Mouse (Mus musculus) MEL (cell line): ENCODE results near the gene Vdr. TPM values are rescaled to one million over a fixed set of nuclear protein-coding genes. Genes with fewer than 3 reads are reported as not detected.
A peak's percentile ranks its signal among the peaks of the same experiment; 100 is the strongest.

ENCODE experiments used
- DNase-seq: peaks from one replicate; pipeline ENCODE4 v3.0.0; 2011; ENCODE audit warnings: low read depth, low spot score
- H3K27ac ChIP-seq: 2 replicates; pipeline ENCODE4 v1.5.1; 2012; ENCODE audit warnings: low read depth, mild to moderate bottlenecking, control low read depth, low read length, moderate library complexity; ENCODE audit not compliant: control insufficient read depth
- H3K27me3 ChIP-seq, 2 experiments: fragments of 150-350 bp in 1 of 2; sonication (generic) in 1 of 2; 2 replicates each; pipeline ENCODE4 v1.6.1; 2012; ENCODE audit warnings: low read length in 2 of 2, mild to moderate bottlenecking in 2 of 2, improper control_type of control experiment in 1 of 2, moderate library complexity in 1 of 2; ENCODE audit not compliant: insufficient read depth in 2 of 2, control insufficient read depth in 1 of 2
- H3K36me3 ChIP-seq, 2 experiments: 2 replicates each; pipeline ENCODE4 v1.6.1; 2012 to 2014; ENCODE audit warnings: low read length in 2 of 2, improper control_type of control experiment in 1 of 2, inconsistent platforms in 1 of 2, mild to moderate bottlenecking in 1 of 2; ENCODE audit not compliant: insufficient read depth in 2 of 2, control insufficient read depth in 1 of 2
- H3K4me1 ChIP-seq, 2 experiments: fragments of 150-350 bp in 1 of 2; sonication (generic) in 1 of 2; 2 replicates each; pipeline ENCODE4 v1.6.1; 2012; ENCODE audit warnings: low read length in 2 of 2, improper control_type of control experiment in 1 of 2, mild to moderate bottlenecking in 1 of 2; ENCODE audit not compliant: insufficient read depth in 2 of 2, control insufficient read depth in 1 of 2
- H3K4me3 ChIP-seq, 2 experiments: fragments of 150-350 bp in 1 of 2; sonication (generic) in 1 of 2; 2 replicates each; pipeline ENCODE4 v1.5.1; 2012; ENCODE audit warnings: low read depth in 2 of 2, low read length in 2 of 2, mild to moderate bottlenecking in 2 of 2, moderate library complexity in 2 of 2, control low read depth in 1 of 2, improper control_type of control experiment in 1 of 2; ENCODE audit not compliant: control insufficient read depth in 1 of 2, insufficient read depth in 1 of 2
- H3K79me2 ChIP-seq: 2 replicates; pipeline ENCODE4 v1.6.1; 2012; ENCODE audit warnings: mild to moderate bottlenecking, low read length, moderate library complexity; ENCODE audit not compliant: control insufficient read depth, poor library complexity, insufficient read depth
- H3K9ac ChIP-seq: 2 replicates; pipeline ENCODE4 v1.6.1; 2012; ENCODE audit warnings: low read depth, mild to moderate bottlenecking, control low read depth, low read length, moderate library complexity; ENCODE audit not compliant: control insufficient read depth, poor library complexity, severe bottlenecking
- H3K9me3 ChIP-seq: fragments of 150-350 bp; sonication (generic); replicated peaks from 2 replicates; pipeline ENCODE4 v1.6.1; 2012; ENCODE audit warnings: mild to moderate bottlenecking, low read length, improper control_type of control experiment, moderate library complexity; ENCODE audit not compliant: insufficient read depth
- BHLHE40 ChIP-seq: IDR thresholded peaks from 2 replicates; pipeline ENCODE4 v1.6.1; 2012; ENCODE audit warnings: low read depth, mild to moderate bottlenecking, inconsistent platforms, low read length, improper control_type of control experiment, borderline replicate concordance
- CHD2 ChIP-seq: IDR thresholded peaks from 2 replicates; pipeline ENCODE4 v1.6.1; 2011; ENCODE audit warnings: low read length, improper control_type of control experiment
- ELF1 ChIP-seq: IDR thresholded peaks from 2 replicates; pipeline ENCODE4 v1.6.1; 2014; ENCODE audit warnings: low read depth, mild to moderate bottlenecking, inconsistent platforms, low read length, improper control_type of control experiment, moderate library complexity
- GABPA ChIP-seq: IDR thresholded peaks from 2 replicates; pipeline ENCODE4 v1.6.1; 2012; ENCODE audit warnings: low read depth, mild to moderate bottlenecking, inconsistent platforms, low read length, improper control_type of control experiment, moderate library complexity
- GATA1 ChIP-seq: IDR thresholded peaks from 2 replicates; pipeline ENCODE4 v1.6.1; 2011; ENCODE audit warnings: low read depth, low read length, improper control_type of control experiment
- HCFC1 ChIP-seq: IDR thresholded peaks from 2 replicates; pipeline ENCODE4 v1.6.1; 2012; ENCODE audit warnings: low read depth, mild to moderate bottlenecking, inconsistent platforms, low read length, improper control_type of control experiment, moderate library complexity
- JUND ChIP-seq: IDR thresholded peaks from 2 replicates; pipeline ENCODE4 v1.6.1; 2011; ENCODE audit warnings: low read depth, mild to moderate bottlenecking, improper control_type of control experiment, low read length
- MYB ChIP-seq: IDR thresholded peaks from 2 replicates; pipeline ENCODE4 v1.6.1; 2011; ENCODE audit warnings: mild to moderate bottlenecking, low read depth, low read length, improper control_type of control experiment
- MYC ChIP-seq: IDR thresholded peaks from 2 replicates; pipeline ENCODE4 v1.6.1; 2011; ENCODE audit warnings: low read depth, mild to moderate bottlenecking, low read length, improper control_type of control experiment, moderate library complexity
- NELFE ChIP-seq: IDR thresholded peaks from 2 replicates; pipeline ENCODE4 v1.6.1; 2011; ENCODE audit warnings: low read depth, low read length, improper control_type of control experiment
- NRF1 ChIP-seq: IDR thresholded peaks from 2 replicates; pipeline ENCODE4 v1.6.1; 2014; ENCODE audit warnings: low read depth, mild to moderate bottlenecking, inconsistent platforms, low read length, improper control_type of control experiment, moderate library complexity; ENCODE audit not compliant: poor library complexity, insufficient read depth, severe bottlenecking
- POLR2A ChIP-seq, 2 experiments: IDR thresholded peaks; 2 replicates each; pipeline ENCODE4 v1.6.1; 2011 to 2012; ENCODE audit warnings: low read length in 2 of 2, mild to moderate bottlenecking in 2 of 2, control low read depth in 1 of 2, improper control_type of control experiment in 1 of 2, low read depth in 1 of 2, moderate library complexity in 1 of 2; ENCODE audit not compliant: control insufficient read depth in 1 of 2, insufficient read depth in 1 of 2, poor library complexity in 1 of 2
- POLR2AphosphoS2 ChIP-seq: IDR thresholded peaks from 2 replicates; pipeline ENCODE4 v1.6.1; 2011; ENCODE audit warnings: low read length, improper control_type of control experiment
- RAD21 ChIP-seq: IDR thresholded peaks from 2 replicates; pipeline ENCODE4 v1.6.1; 2011; ENCODE audit warnings: mild to moderate bottlenecking, low read depth, low read length, improper control_type of control experiment
- RCOR1 ChIP-seq: IDR thresholded peaks from 2 replicates; pipeline ENCODE4 v1.6.1; 2012; ENCODE audit warnings: low read depth, mild to moderate bottlenecking, inconsistent platforms, low read length, improper control_type of control experiment
- SMC3 ChIP-seq: IDR thresholded peaks from 2 replicates; pipeline ENCODE4 v1.6.1; 2011; ENCODE audit warnings: low read depth, low read length, improper control_type of control experiment
- TBP ChIP-seq: IDR thresholded peaks from 2 replicates; pipeline ENCODE4 v1.8.0; 2011; ENCODE audit warnings: low read depth, low read length, improper control_type of control experiment
- TCF12 ChIP-seq: IDR thresholded peaks from 2 replicates; pipeline ENCODE4 v1.6.1; 2014; ENCODE audit warnings: low read depth, mild to moderate bottlenecking, inconsistent platforms, low read length, improper control_type of control experiment, moderate library complexity
- UBTF ChIP-seq: IDR thresholded peaks from 2 replicates; pipeline ENCODE4 v1.6.1; 2012; ENCODE audit warnings: low read depth, mild to moderate bottlenecking, inconsistent platforms, low read length, improper control_type of control experiment, moderate library complexity, borderline replicate concordance; ENCODE audit not compliant: insufficient read depth
- polyA plus RNA-seq, 2 experiments: library from polyadenylated mRNA; stranded (reverse) in 1 of 2; unstranded in 1 of 2; fragments of >175 nt in 1 of 2; fragments of >200 nt in 1 of 2; gene quantifications; 2 replicates each; pipeline versions ENCODE4 v1.2.1 to v1.2.4; 2012; ENCODE audit warnings: low replicate concordance in 2 of 2, low read depth in 1 of 2; ENCODE audit not compliant: insufficient read length in 2 of 2, insufficient read depth in 1 of 2, missing spikeins in 1 of 2
- total RNA-seq: library from RNA; depleted of rRNA; stranded (reverse); fragments of 300-350 nt; gene quantifications from 2 replicates; pipeline ENCODE4 v1.2.3, GENCODE M21; 2012

Gene Vdr
- total and polyA plus RNA-seq, 3 experiments: 0.54 to 1.9 TPM; not detected in 1

- no peak for DNase-seq
- Histone ChIP-seq H3K27ac (no peak overlapping the region), H3K27me3 (no peaks in the 10 kb centered on the region), H3K4me3 (no peak overlapping the region), H3K9me3 (no peaks in the 10 kb centered on the region), H3K4me1 (no peaks in the 10 kb centered on the region), H3K36me3 (no peaks in the 10 kb centered on the region)
- TF ChIP-seq GATA1 (no peak), NELFE (no peak), RCOR1 (no peak), RAD21 (no peak), POLR2AphosphoS2 (no peak), SMC3 (no peak), MYC (no peak), JUND (no peak)
- TF ChIP-seq, all 39 proteins: peak for 0
- no peak overlapping the region for H3K9ac ChIP-seq
- no peaks in the 10 kb centered on the region for H3K79me2 ChIP-seq
These were observed 39.8 kb upstream of the Vdr start for GRCm38 (mm10) chr15:97950240-97950639.

- H3K36me3 ChIP-seq: no peaks in the 10 kb centered on the region
These were observed 39.3 kb upstream of the Vdr start for GRCm38 (mm10) chr15:97949706-97950105.

GRCm38 (mm10) chr15:97948720-97949119 lies 38.3 kb upstream of the Vdr start:
- H3K27ac ChIP-seq: no peak overlapping the region
- H3K4me1 ChIP-seq: no peaks in the 10 kb centered on the region
- H3K27me3 ChIP-seq: no peaks in the 10 kb centered on the region
- no peaks in the 10 kb centered on the region for H3K9me3 ChIP-seq
- H3K79me2 ChIP-seq: no peaks in the 10 kb centered on the region
- H3K9ac ChIP-seq: no peak overlapping the region
- no peaks in the 10 kb centered on the region for H3K36me3 ChIP-seq
- no peak for DNase-seq
- no peak overlapping the region for H3K4me3 ChIP-seq
- TF ChIP-seq GABPA: no peak
- TF ChIP-seq CHD2: no peak
- no peak for TF ChIP-seq TBP
- TF ChIP-seq NELFE: no peak
- no peak for TF ChIP-seq TCF12
- TF ChIP-seq UBTF: no peak
- no peak for TF ChIP-seq HCFC1
- TF ChIP-seq NRF1: no peak
- no peak for TF ChIP-seq MYB
- TF ChIP-seq BHLHE40: no peak
- TF ChIP-seq ELF1: no peak

More at GRCm38 (mm10) chr15:97949706-97950105, 39.3 kb upstream of the Vdr start:
- Histone ChIP-seq H3K79me2 (no peaks in the 10 kb centered on the region), H3K27me3 (no peaks in the 10 kb centered on the region), H3K9me3 (no peaks in the 10 kb centered on the region), H3K4me3 (no peak overlapping the region), H3K9ac (no peak overlapping the region), H3K4me1 (no peaks in the 10 kb centered on the region), H3K27ac (no peak overlapping the region)
- TF ChIP-seq UBTF (no peak), GABPA (no peak), POLR2A (IDR thresholded peaks at IDR 0.05; ENCODE audit: control insufficient read depth in 1 of 2, insufficient read depth in 1 of 2, low read depth in 1 of 2, low read length in 2 of 2, poor library complexity in 1 of 2) (no peak), TBP (peak; percentile 50; the same call in 1 of the 2 replicates)
- DNase-seq: peak; percentile 40
